Mouse (Mus musculus) embryonic facial prominence, embryonic 15.5 days (tissue): ENCODE data around the gene Cd8a. TPM values are rescaled to one million over a fixed set of nuclear protein-coding genes. Genes with fewer than 3 reads are reported as not detected.
"Not testable (repeated sequence)": the region's sequence is repeated elsewhere in the genome, so short reads cannot be mapped to it uniquely, and the experiment has no call there.

Experiments
- ATAC-seq: fragments of 200-750 bp; cut with Nextera tagmentation; 2 replicates; pipeline ENCODE4 v1.8.0; 2017; ENCODE audit warnings: low read depth, moderate TSS enrichment; ENCODE audit not compliant: insufficient number of reproducible peaks, low FRiP score, low TSS enrichment
- H3K27ac ChIP-seq: fragments of 300-500 bp; sonication (generic); replicated peaks from 2 replicates; pipeline ENCODE4 v1.5.1; 2015; ENCODE audit warnings: mild to moderate bottlenecking, inconsistent platforms
- H3K27me3 ChIP-seq: fragments of 300-500 bp; sonication (generic); 2 replicates; pipeline ENCODE4 v1.6.1; 2015; ENCODE audit warnings: inconsistent platforms
- H3K36me3 ChIP-seq: fragments of 300-500 bp; sonication (generic); 2 replicates; pipeline ENCODE4 v1.6.1; 2015; ENCODE audit warnings: mild to moderate bottlenecking, inconsistent platforms
- H3K4me1 ChIP-seq: fragments of 300-500 bp; sonication (generic); 2 replicates; pipeline ENCODE4 v1.6.1; 2015; ENCODE audit warnings: inconsistent platforms
- H3K4me2 ChIP-seq: fragments of 300-500 bp; sonication (generic); replicated peaks from 2 replicates; pipeline ENCODE4 v1.6.1; 2015; ENCODE audit warnings: mild to moderate bottlenecking, inconsistent platforms
- H3K4me3 ChIP-seq: fragments of 300-500 bp; sonication (generic); replicated peaks from 2 replicates; pipeline ENCODE4 v1.5.1; 2015; ENCODE audit warnings: mild to moderate bottlenecking, inconsistent platforms
- H3K9ac ChIP-seq: fragments of 300-500 bp; sonication (generic); 2 replicates; pipeline ENCODE4 v1.6.1; 2015; ENCODE audit warnings: inconsistent platforms
- H3K9me3 ChIP-seq: fragments of 300-500 bp; sonication (generic); replicated peaks from 2 replicates; pipeline ENCODE4 v1.6.1; 2016; ENCODE audit warnings: inconsistent platforms
- WGBS: fragments of 180-500 bp; shearing (Covaris S2); methylation state at CpG from one replicate; pipeline ENCODE4 v1.1.7; 2015; 5-methylcytosine and 5-hydroxymethylcytosine counted together
- polyA plus RNA-seq: library from polyadenylated mRNA; unstranded; fragments of >200 nt; fragmentation: Nextera tagmentation; extraction: Ambion mirVana; gene quantifications from 2 replicates; pipeline ENCODE4 v1.2.1, GENCODE M21; 2015

The Cd8a gene
- polyA plus RNA-seq: not detected in 2 replicates

GRCm38 (mm10) chr6:71373249-71373775, at the start of gene Cd8a:
Gene Cd8a (plus strand): TSS chr6:71373427.
- Histone ChIP-seq H3K4me2 (no peak within 1 kb of the TSS), H3K4me3 (no peak within 1 kb of the TSS), H3K27me3 (no peaks in the 10 kb centered on the region), H3K4me1 (no peaks in the 10 kb centered on the region), H3K9ac (no peak within 1 kb of the TSS), H3K9me3 (no peaks in the 10 kb centered on the region), H3K36me3 (no peaks in the 10 kb centered on the region), H3K27ac (no peak within 1 kb of the TSS)
- WGBS: 74% methylated on average over 14 of the region's 14 CpGs
- ATAC-seq: no peak

GRCm38 (mm10) chr6:71324816-71325215, 48.4 kb upstream of the Cd8a start:
- Histone ChIP-seq H3K27me3 (no peaks in the 10 kb centered on the region), H3K4me2 (no peak overlapping the region), H3K9ac (no peak overlapping the region), H3K36me3 (no peaks in the 10 kb centered on the region), H3K27ac (no peak overlapping the region), H3K4me1 (no peaks in the 10 kb centered on the region), H3K9me3 (no peaks in the 10 kb centered on the region), H3K4me3 (no peak overlapping the region)
- WGBS: 85% methylated on average over 9 of the region's 9 CpGs
- no peak for ATAC-seq

GRCm38 (mm10) chr6:71329881-71330280, 43.3 kb upstream of the Cd8a start:
- no peaks in the 10 kb centered on the region for H3K27me3 ChIP-seq
- WGBS: 81% methylated on average over 6 of the region's 6 CpGs
- H3K4me2 ChIP-seq: no peak overlapping the region
- no peak overlapping the region for H3K9ac ChIP-seq
- no peak for ATAC-seq
- H3K36me3 ChIP-seq: no peaks in the 10 kb centered on the region
- no peak overlapping the region for H3K4me3 ChIP-seq
- H3K4me1 ChIP-seq: no peaks in the 10 kb centered on the region
- no peaks in the 10 kb centered on the region for H3K9me3 ChIP-seq
- no peak overlapping the region for H3K27ac ChIP-seq

- Histone ChIP-seq H3K27ac (no peak overlapping the region), H3K4me3 (no peak overlapping the region), H3K36me3 (no peaks in the 10 kb centered on the region), H3K27me3 (no peaks in the 10 kb centered on the region), H3K9ac (no peak overlapping the region), H3K4me1 (no peaks in the 10 kb centered on the region), H3K9me3 (no peaks in the 10 kb centered on the region), H3K4me2 (no peak overlapping the region)
- ATAC-seq: no peak
- WGBS: 78% methylated on average over 7 of the region's 7 CpGs
Measured at GRCm38 (mm10) chr6:71330486-71330885, 42.7 kb upstream of the Cd8a start.

GRCm38 (mm10) chr6:71331491-71331890, 41.7 kb upstream of the Cd8a start:
- H3K9me3 ChIP-seq, H3K36me3 ChIP-seq, H3K27me3 ChIP-seq, H3K4me1 ChIP-seq, H3K9ac ChIP-seq, ATAC-seq, H3K4me2 ChIP-seq, H3K27ac ChIP-seq, H3K4me3 ChIP-seq: not testable (repeated sequence)
- WGBS: 68% methylated on average over 2 of the region's 4 CpGs

GRCm38 (mm10) chr6:71332236-71332965, 40.8 kb upstream of the Cd8a start:
- Histone ChIP-seq H3K4me3 (no peak overlapping the region), H3K4me1 (no peaks in the 10 kb centered on the region), H3K27me3 (no peaks in the 10 kb centered on the region), H3K9me3 (no peaks in the 10 kb centered on the region), H3K27ac (no peak overlapping the region), H3K36me3 (no peaks in the 10 kb centered on the region), H3K9ac (no peak overlapping the region), H3K4me2 (no peak overlapping the region)
- no peak for ATAC-seq
- 75% methylated on average over 11 of the region's 11 CpGs for WGBS

- no peak overlapping the region for H3K4me2 ChIP-seq
Measured at GRCm38 (mm10) chr6:71333031-71333430, 40.2 kb upstream of the Cd8a start.

GRCm38 (mm10) chr6:71333578-71334273, 39.5 kb upstream of the Cd8a start:
- Histone ChIP-seq H3K9ac (no peak overlapping the region), H3K4me2 (no peak overlapping the region), H3K27ac (no peak overlapping the region), H3K4me3 (no peak overlapping the region), H3K4me1 (no peaks in the 10 kb centered on the region), H3K36me3 (no peaks in the 10 kb centered on the region), H3K27me3 (no peaks in the 10 kb centered on the region), H3K9me3 (no peaks in the 10 kb centered on the region)
- ATAC-seq: no peak
- WGBS: 89% methylated on average over 11 of the region's 11 CpGs

More at GRCm38 (mm10) chr6:71333031-71333430, 40.2 kb upstream of the Cd8a start:
- Histone ChIP-seq H3K4me1 (no peaks in the 10 kb centered on the region), H3K4me3 (no peak overlapping the region), H3K9ac (no peak overlapping the region), H3K27ac (no peak overlapping the region), H3K36me3 (no peaks in the 10 kb centered on the region), H3K27me3 (no peaks in the 10 kb centered on the region), H3K9me3 (no peaks in the 10 kb centered on the region)
- no peak for ATAC-seq
- 86% methylated on average over 3 of the region's 3 CpGs for WGBS

- H3K4me2 ChIP-seq: no peak overlapping the region
- no peak overlapping the region for H3K9ac ChIP-seq
- H3K9me3 ChIP-seq: no peaks in the 10 kb centered on the region
- H3K27ac ChIP-seq: no peak overlapping the region
- no peak overlapping the region for H3K4me3 ChIP-seq
- no peak for ATAC-seq
- 94% methylated on average over 8 of the region's 8 CpGs for WGBS
- no peaks in the 10 kb centered on the region for H3K36me3 ChIP-seq
- no peaks in the 10 kb centered on the region for H3K4me1 ChIP-seq
- no peaks in the 10 kb centered on the region for H3K27me3 ChIP-seq
Measured at GRCm38 (mm10) chr6:71337666-71338065, 35.6 kb upstream of the Cd8a start.

GRCm38 (mm10) chr6:71338941-71339340, 34.3 kb upstream of the Cd8a start:
- H3K9ac ChIP-seq: no peak overlapping the region
- no peaks in the 10 kb centered on the region for H3K4me1 ChIP-seq
- no peaks in the 10 kb centered on the region for H3K36me3 ChIP-seq
- ATAC-seq: no peak
- no peaks in the 10 kb centered on the region for H3K27me3 ChIP-seq
- H3K27ac ChIP-seq: no peak overlapping the region
- H3K4me3 ChIP-seq: no peak overlapping the region
- WGBS: 89% methylated on average over 3 of the region's 3 CpGs
- no peaks in the 10 kb centered on the region for H3K9me3 ChIP-seq
- no peak overlapping the region for H3K4me2 ChIP-seq

GRCm38 (mm10) chr6:71339351-71339750, 33.9 kb upstream of the Cd8a start:
- H3K9ac ChIP-seq: no peak overlapping the region
- no peak for ATAC-seq
- H3K4me3 ChIP-seq: no peak overlapping the region
- no peak overlapping the region for H3K4me2 ChIP-seq
- H3K4me1 ChIP-seq: no peaks in the 10 kb centered on the region
- no peaks in the 10 kb centered on the region for H3K36me3 ChIP-seq
- no peaks in the 10 kb centered on the region for H3K9me3 ChIP-seq
- 45% methylated on average over 4 of the region's 4 CpGs for WGBS
- H3K27me3 ChIP-seq: no peaks in the 10 kb centered on the region
- H3K27ac ChIP-seq: no peak overlapping the region
